Mouse (Mus musculus) heart, adult 11 months (tissue): ENCODE measurements around the gene Jazf1.

Source experiments
- DNase-seq: peaks from one replicate; pipeline ENCODE4 v3.0.0; 2022

Jazf1 gene

DNA sequence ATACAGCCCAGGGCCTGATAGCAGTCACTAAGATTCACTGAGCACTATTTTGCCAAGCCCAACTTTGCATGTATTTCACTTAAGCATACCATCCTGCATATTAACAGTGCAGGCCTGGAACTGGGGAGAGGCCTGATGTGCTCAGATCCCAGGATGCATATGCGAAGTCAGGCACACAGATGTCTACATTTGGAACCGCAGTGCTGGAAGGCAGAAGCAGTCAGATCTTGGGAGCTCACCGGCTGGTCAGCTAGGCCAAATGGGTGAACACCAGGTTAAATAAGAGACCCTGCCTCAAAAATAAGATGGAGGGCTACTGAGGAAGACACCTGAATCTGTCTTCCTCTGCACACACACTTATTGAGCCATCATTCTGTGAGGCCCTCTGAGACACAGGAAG, 113.6 kb downstream of the Jazf1 start:
- DNase-seq, result peak; percentile 90

GRCm38 (mm10) chr6:52954441-52954840, 114.0 kb downstream of the Jazf1 start:
- peak; percentile 97 for DNase-seq

DNA sequence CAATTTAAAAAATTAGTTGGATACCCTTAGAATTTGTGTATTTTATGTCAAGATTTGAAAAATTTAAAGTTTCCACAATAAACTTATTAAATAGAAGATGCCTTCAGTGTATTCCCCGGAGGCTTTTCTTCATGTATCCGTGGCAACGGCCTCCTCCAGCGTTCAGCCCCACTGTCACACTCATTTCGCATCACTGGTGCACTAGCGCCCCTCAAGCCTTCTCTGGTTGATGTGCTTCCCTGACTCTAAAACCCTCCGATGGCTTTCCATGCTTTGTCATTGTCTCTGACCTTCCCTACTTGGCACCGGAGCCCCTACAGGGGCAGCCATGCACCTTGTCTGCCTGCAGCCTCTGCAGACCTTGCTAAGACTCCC, 115.9 kb downstream of the Jazf1 start:
- DNase-seq, result peak; percentile 62

DNA sequence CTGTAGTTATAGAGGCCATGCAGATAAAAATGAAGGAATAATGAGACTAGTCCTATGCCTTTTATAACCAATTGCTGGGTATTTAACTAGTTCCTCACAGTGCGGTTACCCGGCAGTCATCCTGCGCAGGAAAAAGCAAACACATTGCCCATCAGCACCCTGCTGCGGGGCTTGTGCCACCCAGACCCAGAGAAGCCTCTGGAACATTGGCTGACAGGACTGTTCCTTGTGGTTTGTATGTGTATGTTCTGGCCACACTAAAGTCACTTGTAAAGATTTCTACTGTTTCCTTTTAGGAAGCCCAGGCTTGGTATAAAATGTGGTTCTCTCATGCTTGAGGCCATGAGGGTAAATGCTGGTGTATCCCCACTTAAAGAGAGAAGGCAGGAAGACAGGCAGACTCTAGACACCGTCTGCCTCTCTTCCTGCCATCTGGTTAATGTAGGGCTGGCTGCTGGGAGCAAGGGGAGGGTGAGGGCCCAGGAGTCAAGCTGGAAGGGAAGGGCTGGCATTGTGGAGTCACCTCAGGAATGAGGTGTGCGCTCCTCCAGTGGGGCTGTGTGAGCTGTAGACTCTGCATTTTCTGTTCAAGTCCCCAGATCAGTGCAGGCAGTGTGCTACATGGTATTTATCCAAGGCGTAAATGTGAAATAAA, 116.4 kb downstream of the Jazf1 start:
- peak; percentile 74 for DNase-seq

DNA sequence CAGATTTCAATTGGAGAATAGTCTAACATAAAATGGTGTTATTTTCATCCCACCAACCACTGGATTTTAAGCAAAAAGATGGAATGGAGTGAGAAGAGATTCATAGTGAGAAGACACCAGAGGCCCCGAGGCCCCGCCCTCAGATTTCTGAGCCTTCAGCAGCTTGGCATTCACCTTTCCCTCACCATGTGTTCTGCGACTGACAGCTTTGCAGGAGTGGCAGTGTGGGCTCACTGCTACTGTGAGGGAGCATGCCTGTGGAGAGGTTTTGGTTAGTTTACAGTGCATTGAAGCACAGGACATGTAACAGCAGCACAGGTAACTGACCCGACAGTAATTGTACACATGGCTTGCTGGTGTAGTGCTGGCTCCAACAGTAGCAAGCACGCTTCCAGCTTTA, 118.1 kb downstream of the Jazf1 start:
- DNase-seq, result peak; percentile 79

GRCm38 (mm10) chr6:52942534-52942933, 125.9 kb downstream of the Jazf1 start:
- peak; percentile 92 for DNase-seq

GRCm38 (mm10) chr6:52942101-52942500, 126.3 kb downstream of the Jazf1 start:
- peak; percentile 63 for DNase-seq

DNA sequence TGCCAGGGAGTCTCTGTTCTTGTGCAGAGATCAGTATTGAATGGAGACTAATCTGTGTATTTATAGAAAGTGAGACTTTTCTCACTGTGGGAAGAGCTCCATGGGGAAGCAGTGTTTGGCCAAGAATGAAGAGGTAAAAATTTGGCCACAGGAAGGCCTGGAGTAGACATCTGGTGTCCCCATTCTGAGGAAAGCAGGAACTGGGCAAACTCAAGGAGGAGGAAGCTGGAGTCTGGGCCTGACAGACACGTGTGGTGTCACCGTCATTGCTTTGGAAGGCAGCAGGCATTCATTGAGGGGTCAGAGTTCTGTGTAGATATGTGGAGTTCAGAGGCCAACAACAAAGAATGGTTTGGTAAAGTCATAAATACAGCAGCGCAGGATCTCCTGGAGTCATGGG, 130.5 kb downstream of the Jazf1 start:
- peak; percentile 86 for DNase-seq

GRCm38 (mm10) chr6:52936995-52937394, 131.4 kb downstream of the Jazf1 start:
- peak; percentile 91 for DNase-seq

DNA sequence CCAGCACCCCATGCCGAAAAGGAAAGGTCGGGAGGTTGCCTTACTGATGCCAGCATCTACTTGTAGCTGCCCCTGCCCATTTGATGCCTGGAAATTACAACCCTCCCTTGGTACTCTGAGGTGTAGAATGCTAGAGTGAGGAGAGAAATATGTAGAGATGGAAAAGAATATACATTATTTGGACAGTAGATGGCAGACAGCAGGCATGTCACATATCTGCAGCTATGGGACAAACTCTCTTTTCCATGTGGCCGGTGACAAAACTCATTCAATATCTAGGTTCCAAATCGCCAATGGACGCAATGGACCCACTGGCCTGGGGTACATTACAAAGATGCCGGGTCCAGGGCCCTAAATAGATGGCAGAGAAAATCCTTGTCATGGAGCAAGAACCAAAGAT, 134.4 kb downstream of the Jazf1 start:
- DNase-seq, result no peak

DNA sequence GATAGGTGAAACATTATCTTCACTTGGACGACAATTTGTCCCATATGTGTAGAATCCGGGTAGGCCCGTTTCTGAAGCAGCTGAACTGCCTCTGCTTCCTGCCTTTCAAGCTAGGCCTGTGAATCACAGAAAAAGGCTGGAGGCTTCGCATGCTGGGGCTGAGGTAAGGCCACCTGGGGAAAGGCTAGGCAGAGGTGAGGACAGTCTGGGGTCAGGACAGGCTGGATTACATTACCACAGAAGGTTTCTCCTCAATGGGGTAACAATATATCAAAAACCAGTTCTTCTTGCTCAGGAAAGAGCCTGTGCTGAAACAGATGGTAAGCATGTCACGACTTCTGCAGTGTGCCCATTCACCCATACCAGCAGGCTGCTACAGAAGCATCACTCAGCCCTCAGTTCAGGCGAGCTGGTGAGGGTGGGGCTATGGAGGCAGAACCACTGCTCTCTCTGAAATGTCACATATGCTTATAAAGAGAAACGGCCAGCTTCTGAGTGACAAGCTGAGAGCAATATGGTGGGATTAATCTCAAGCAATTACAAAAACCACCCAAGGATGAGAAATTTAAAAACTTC, 135.7 kb downstream of the Jazf1 start:
- peak; percentile 83 for DNase-seq

GRCm38 (mm10) chr6:52929358-52929757, 139.1 kb downstream of the Jazf1 start:
- peak; percentile 42 for DNase-seq

DNA sequence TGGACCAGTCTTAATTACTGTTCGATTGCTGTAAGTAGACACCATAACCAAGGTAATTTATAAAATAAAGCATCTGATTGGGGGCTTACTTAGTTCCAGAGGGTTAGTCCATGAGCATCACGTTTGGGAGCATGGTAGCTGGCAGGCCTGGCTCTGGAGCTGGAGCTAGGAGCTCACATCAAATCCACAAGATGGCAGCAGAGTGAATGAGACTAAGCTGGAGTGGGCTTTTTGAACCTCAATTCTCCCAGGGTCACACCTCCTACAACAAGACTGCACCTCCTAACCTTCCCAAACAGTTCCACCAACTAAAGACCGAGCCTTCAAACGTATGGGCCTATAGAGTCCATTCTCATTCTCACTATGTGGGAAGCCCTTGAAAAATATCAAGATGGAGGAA, 141.5 kb downstream of the Jazf1 start:
- peak; percentile 68 for DNase-seq

- DNase-seq, result peak; percentile 55
Observed at GRCm38 (mm10) chr6:52925458-52926042, 142.9 kb downstream of the Jazf1 start.

DNA sequence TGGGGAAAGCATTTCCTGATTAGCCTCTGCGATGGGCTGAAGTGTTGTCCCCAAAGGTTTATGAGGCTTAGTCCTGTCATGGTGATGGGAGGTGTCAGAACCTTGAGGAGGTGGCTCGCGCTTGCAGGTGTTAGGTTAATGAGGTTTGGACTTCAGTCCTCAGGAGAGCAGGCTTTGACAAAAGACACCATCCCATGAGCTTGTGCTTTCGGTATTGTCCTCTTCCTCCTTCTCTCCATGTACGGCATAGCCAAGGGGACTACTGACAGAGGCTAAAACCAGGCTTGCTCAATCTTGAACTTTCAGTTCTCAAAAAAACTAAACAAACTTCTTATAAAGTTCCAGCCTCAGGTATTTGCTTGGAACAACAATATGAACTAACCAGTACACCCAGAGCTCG, 147.2 kb downstream of the Jazf1 start:
- peak; percentile 67 for DNase-seq

DNA sequence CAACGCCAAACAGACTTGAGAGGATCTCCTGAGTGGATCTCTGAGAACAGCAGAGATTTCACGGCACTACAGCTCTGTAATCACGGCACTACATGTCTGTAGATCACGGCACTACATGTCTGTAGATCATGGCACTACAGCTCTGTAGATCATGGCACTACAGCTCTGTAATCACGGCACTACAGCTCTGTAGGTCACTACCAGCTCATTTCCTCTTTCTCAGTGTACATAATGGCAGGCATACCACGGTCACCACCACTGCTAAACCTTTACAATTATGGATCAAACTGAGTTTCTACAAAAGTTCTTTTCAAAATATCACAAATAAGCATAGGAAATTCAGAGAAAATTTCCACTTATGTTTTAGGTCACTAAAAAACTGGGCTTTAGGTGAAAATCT, 147.7 kb downstream of the Jazf1 start:
- DNase-seq, result peak; percentile 19

DNA sequence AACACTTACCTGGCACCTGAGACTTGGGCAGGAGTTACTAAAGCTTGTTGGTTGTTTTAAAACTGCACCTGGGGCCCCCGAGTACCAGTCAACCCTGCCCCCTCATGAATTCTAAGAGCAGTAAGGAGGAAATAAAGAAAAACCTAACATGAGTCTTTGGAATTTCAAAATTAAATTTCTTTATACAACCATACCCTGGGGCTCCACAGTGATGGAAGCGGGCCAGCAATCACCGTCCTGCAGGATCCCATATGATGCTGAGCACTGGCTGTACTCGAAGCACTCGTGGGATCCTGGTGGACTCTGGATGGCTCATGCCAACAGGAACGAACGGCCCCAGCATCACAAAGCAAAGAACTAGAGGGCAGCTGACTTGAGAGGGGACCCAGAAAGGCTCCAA, 149.0 kb downstream of the Jazf1 start:
- peak; percentile 86 for DNase-seq

DNA sequence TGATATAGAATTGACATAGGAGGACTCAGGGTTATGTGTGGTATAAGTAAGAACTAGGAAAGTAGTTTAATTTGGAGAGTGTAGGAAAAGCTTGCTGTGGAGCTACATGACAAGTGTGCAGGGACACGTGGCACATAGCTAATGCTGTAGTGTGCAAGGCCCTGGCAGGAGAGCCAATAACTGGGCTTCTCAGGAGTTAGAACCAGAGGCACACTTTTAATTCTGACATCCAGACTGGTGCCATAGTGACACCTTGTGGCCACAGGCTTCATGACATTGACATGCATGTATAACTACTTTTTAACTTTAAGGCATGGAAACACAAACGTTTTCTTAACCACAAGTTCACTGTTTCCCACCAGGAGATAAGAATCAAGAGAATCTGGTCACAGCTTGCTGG, 149.5 kb downstream of the Jazf1 start:
- DNase-seq, result peak; percentile 92

DNA sequence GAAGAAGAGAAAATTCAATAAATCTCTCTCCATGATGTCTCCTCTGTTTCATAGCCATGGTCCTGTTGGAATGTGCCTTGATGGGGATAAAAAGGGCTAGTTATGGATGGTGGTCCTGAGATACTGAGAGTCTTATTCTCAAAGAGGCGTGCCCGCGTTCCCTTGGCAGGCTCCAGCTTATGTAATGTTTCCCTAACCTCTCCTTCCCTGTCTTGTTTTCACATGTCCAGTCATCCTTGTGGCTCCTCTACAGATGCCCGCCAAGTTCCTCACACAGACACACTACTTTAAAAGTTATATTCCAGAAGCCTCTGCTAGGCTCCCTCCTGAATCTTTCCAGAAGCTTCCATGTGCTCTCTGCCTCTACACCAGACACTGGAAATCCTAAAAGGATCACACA, 151.0 kb downstream of the Jazf1 start:
- peak; percentile 23 for DNase-seq

GRCm38 (mm10) chr6:52916836-52917376, 151.5 kb downstream of the Jazf1 start:
- DNase-seq, result peak; percentile 24

- DNase-seq, result no peak
Observed at GRCm38 (mm10) chr6:52914921-52915320, 153.5 kb downstream of the Jazf1 start.

DNA sequence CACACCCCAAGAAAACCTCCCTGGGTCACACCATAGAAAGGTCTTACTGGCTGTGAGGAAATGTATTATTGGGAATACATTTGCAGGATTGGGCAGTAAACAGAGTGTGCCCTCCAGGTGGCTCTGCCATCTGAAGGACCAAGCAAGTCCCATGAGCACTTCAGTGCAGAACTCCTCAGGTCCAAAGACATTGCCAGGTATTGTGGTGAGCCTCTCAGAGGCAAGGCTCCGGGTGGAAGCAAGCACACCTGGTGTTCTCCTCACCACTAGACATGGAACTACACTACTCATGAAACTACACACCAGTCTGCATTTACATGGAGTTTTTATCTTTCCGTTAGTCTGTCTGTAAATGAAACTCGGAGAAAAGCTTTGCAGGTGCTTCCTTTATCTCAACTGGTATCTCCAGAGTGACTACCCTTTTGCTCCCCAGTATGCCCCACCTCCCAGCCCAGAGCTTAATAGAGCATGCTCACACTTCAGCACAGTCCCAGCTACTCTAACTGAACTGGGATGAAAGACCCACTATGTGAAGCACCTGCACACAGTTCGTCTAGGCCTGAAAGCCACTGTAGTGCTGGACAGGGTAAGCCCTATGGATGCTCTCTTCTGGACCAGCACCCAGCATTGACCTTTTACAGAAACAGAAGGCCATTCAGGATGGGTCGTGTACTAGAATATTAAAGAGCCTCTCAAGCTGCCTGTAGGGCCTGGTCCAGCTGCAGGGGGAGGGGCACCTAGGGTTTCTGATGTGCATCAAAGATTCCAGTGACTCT, 156.1 kb downstream of the Jazf1 start:
- DNase-seq, result peak; percentile 85

GRCm38 (mm10) chr6:52906801-52907200, 161.6 kb downstream of the Jazf1 start:
- DNase-seq, result peak; percentile 91

GRCm38 (mm10) chr6:52905100-52905499, 163.3 kb downstream of the Jazf1 start:
- no peak for DNase-seq
